Mouse (Mus musculus): ENCODE measurements around the gene Pafah2. TPM values are rescaled to one million over a fixed set of nuclear protein-coding genes. Genes with fewer than 3 reads are reported as not detected.
A peak's percentile ranks its signal among the peaks of the same experiment; 100 is the strongest.

The Pafah2 gene
- polyA plus RNA-seq, 1 experiment from 2014 or later = 11.8 TPM

DNA sequence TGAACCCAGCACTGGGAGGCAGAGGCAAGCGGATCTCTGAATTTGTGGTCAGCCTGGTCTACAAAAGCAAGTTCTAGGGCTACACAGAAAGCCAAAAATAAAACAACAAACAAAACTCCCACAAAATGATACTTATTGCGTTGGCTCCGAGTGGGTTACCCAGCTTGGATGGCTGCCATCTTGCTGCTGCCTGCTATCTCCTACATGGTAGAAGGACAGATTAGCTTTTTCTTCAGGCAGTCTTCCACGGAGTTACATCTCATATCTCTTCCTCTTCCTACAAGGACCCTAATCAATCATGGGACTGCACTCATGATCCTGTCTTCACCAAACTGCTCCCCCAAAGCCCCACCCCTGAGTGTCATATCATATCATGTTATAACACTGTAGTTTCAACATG is 43.8 kb downstream of the Pafah2 start:
- no peak overlapping the region for H3K4me3 ChIP-seq (ENCODE audit: low read depth, low read length)
- 84% methylated on average over 4 of the region's 4 CpGs for WGBS

DNA sequence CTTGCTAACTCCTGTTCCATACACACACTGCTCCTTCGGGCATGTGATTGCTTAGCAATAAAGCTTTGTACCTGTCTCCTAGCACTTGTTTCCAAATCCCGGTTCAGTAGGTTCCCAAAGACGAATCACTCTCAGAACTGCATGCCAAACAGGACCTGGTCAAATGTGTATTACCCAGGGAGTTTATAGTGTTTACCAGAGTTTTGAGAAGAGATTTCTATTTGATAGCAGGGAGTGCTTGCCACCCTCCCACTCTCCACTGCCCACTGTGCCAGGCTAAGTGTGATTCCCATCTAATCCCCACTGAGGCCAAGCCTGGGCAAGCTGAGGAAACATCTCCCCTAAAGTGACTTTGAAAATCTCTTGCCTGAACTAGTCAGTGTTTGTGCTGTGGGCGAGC is 46.1 kb downstream of the Pafah2 start:
- Histone ChIP-seq H3K4me3 (ENCODE audit: low read depth, low read length) (no peak overlapping the region), H3K36me3 (ENCODE audit: control insufficient read depth, insufficient read depth, low read length) (no peaks in the 10 kb centered on the region), H3K4me1 (ENCODE audit: control insufficient read depth, insufficient read depth, low read length) (no peaks in the 10 kb centered on the region), H3K9ac (ENCODE audit: low read depth, low read length) (no peak overlapping the region), H3K4me2 (ENCODE audit: low read depth, low read length) (no peak overlapping the region), H3K27ac (replicated peaks; ENCODE audit: low read depth, low read length) (no peak overlapping the region), H3K27me3 (replicated peaks; ENCODE audit: control insufficient read depth, insufficient read depth, low read length) (no peaks in the 10 kb centered on the region), H3K9me3 (ENCODE audit: control insufficient read depth, low read length) (no peaks in the 10 kb centered on the region)
- ATAC-seq (ENCODE audit: low read depth) (no peak), DNase-seq (ENCODE audit: low spot score) (no peak)
- WGBS = 79% methylated on average over 4 of the region's 4 CpGs

More for the DNA sequence above, 43.8 kb downstream of the Pafah2 start:
- Histone ChIP-seq H3K36me3 (ENCODE audit: control insufficient read depth, insufficient read depth, low read length) (no peaks in the 10 kb centered on the region), H3K9me3 (ENCODE audit: control insufficient read depth, low read length) (no peaks in the 10 kb centered on the region), H3K9ac (ENCODE audit: low read depth, low read length) (no peak overlapping the region), H3K4me1 (ENCODE audit: control insufficient read depth, insufficient read depth, low read length) (no peaks in the 10 kb centered on the region), H3K27me3 (replicated peaks; ENCODE audit: control insufficient read depth, insufficient read depth, low read length) (no peaks in the 10 kb centered on the region), H3K27ac (replicated peaks; ENCODE audit: low read depth, low read length) (no peak overlapping the region), H3K4me2 (ENCODE audit: low read depth, low read length) (no peak overlapping the region)
- no peak for DNase-seq (ENCODE audit: low spot score)
- no peak for ATAC-seq (ENCODE audit: low read depth)

DNA sequence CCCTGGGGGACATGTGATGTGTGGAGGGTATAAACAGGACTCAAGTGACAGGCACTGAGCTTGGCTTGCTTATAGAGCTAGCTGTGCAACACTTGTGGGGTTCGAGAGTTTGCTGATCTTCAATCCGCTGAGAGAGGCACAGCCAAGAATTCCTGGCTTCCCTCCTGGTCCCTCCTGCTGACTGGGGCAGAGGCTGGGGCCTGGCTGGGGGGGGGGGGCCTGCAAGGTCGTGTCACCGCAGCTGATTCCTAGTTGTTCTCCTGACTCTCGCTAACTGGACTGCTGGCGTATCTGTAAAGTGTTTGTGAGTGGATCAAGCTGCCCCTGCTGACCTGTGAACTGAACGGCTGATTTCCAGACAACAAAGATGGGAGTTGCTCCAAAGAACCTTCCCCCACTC is 47.5 kb downstream of the Pafah2 start:
- Histone ChIP-seq H3K27ac (replicated peaks; ENCODE audit: low read depth, low read length) (no peak overlapping the region), H3K4me1 (ENCODE audit: control insufficient read depth, insufficient read depth, low read length) (no peaks in the 10 kb centered on the region), H3K36me3 (ENCODE audit: control insufficient read depth, insufficient read depth, low read length) (no peaks in the 10 kb centered on the region), H3K4me2 (ENCODE audit: low read depth, low read length) (no peak overlapping the region), H3K27me3 (replicated peaks; ENCODE audit: control insufficient read depth, insufficient read depth, low read length) (no peaks in the 10 kb centered on the region), H3K9me3 (ENCODE audit: control insufficient read depth, low read length) (no peaks in the 10 kb centered on the region), H3K9ac (ENCODE audit: low read depth, low read length) (no peak overlapping the region), H3K4me3 (ENCODE audit: low read depth, low read length) (no peak overlapping the region)
- no peak for DNase-seq (ENCODE audit: low spot score)
- no peak for ATAC-seq (ENCODE audit: low read depth)
- WGBS = 44% methylated on average over 7 of the region's 7 CpGs

DNA sequence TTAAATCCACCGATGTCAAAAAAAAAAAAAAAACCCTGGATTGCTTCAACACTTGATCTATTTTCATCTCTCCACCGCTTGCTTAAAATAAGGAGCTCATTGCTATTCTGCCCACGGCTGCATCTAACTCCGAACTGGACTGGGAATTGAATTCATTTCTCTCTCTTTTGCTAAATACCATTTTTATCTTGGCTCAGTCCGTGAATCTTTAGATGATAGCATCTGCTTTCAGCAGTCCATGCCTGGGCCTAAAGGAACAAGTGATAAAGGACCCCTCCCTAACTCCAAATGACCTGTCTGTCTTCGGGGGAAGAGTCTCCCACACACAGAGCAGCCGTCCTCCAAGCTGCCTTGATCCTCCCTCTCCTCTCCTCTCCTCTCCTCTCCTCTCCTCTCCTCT is 48.8 kb downstream of the Pafah2 start:
- DNase-seq (ENCODE audit: low spot score) (no peak), ATAC-seq (ENCODE audit: low read depth) (no peak)
- no peak overlapping the region for H3K27ac ChIP-seq (replicated peaks; ENCODE audit: low read depth, low read length)
- no peaks in the 10 kb centered on the region for H3K36me3 ChIP-seq (ENCODE audit: control insufficient read depth, insufficient read depth, low read length)
- no peaks in the 10 kb centered on the region for H3K4me1 ChIP-seq (ENCODE audit: control insufficient read depth, insufficient read depth, low read length)
- H3K9me3 ChIP-seq (ENCODE audit: control insufficient read depth, low read length) = no peaks in the 10 kb centered on the region
- 59% methylated on average over 7 of the region's 7 CpGs for WGBS
- no peak overlapping the region for H3K9ac ChIP-seq (ENCODE audit: low read depth, low read length)
- H3K4me3 ChIP-seq (ENCODE audit: low read depth, low read length) = no peak overlapping the region
- no peak overlapping the region for H3K4me2 ChIP-seq (ENCODE audit: low read depth, low read length)
- H3K27me3 ChIP-seq (replicated peaks; ENCODE audit: control insufficient read depth, insufficient read depth, low read length) = no peaks in the 10 kb centered on the region

DNA sequence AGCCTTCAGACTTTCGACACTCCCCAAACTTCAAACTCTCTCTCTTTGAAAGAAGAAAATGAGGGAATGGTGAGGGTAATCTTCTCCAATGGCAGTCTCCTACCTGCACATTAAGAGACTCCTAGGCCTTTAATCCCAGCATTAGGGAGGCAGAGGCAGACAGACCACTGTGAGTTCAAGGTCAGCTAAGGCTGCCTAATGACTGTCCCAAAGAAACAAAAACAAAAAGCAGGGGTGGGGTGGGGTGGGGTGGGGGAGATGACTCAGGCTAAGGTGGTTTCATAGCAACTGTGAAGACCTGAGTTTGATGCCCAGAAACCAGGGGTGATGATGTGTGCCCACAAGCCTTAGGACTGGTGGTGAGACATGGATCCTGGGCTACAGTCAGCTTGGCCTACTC is 49.4 kb downstream of the Pafah2 start:
- H3K4me2 ChIP-seq (ENCODE audit: low read depth, low read length) = no peak overlapping the region
- DNase-seq (ENCODE audit: low spot score) (no peak), ATAC-seq (ENCODE audit: low read depth) (no peak)
- H3K9me3 ChIP-seq (ENCODE audit: control insufficient read depth, low read length) = no peaks in the 10 kb centered on the region
- H3K27ac ChIP-seq (replicated peaks; ENCODE audit: low read depth, low read length) = no peak overlapping the region
- no peaks in the 10 kb centered on the region for H3K36me3 ChIP-seq (ENCODE audit: control insufficient read depth, insufficient read depth, low read length)
- 50% methylated on average over 1 of the region's 1 CpGs for WGBS
- H3K9ac ChIP-seq (ENCODE audit: low read depth, low read length) = no peak overlapping the region
- H3K27me3 ChIP-seq (replicated peaks; ENCODE audit: control insufficient read depth, insufficient read depth, low read length) = 0 out of 2 replicates have a peak, but pooled peaks cover 2% of the 10 kb centered on the region
- H3K4me3 ChIP-seq (ENCODE audit: low read depth, low read length) = no peak overlapping the region
- H3K4me1 ChIP-seq (ENCODE audit: control insufficient read depth, insufficient read depth, low read length) = no peaks in the 10 kb centered on the region

GRCm38 (mm10) chr4:134447966-134448365 is 51.8 kb downstream of the Pafah2 start:
- Histone ChIP-seq H3K9ac (ENCODE audit: low read depth, low read length) (no peak overlapping the region), H3K27me3 (replicated peaks; ENCODE audit: control insufficient read depth, insufficient read depth, low read length) (peaks cover 12% of the 10 kb centered on the region; the same call in 1 of the 2 replicates), H3K27ac (replicated peaks; ENCODE audit: low read depth, low read length) (no peak overlapping the region), H3K9me3 (ENCODE audit: control insufficient read depth, low read length) (no peaks in the 10 kb centered on the region), H3K36me3 (ENCODE audit: control insufficient read depth, insufficient read depth, low read length) (no peaks in the 10 kb centered on the region), H3K4me2 (ENCODE audit: low read depth, low read length) (no peak overlapping the region), H3K4me3 (ENCODE audit: low read depth, low read length) (no peak overlapping the region), H3K4me1 (ENCODE audit: control insufficient read depth, insufficient read depth, low read length) (no peaks in the 10 kb centered on the region)
- 52% methylated on average over 23 of the region's 23 CpGs for WGBS
- ATAC-seq (ENCODE audit: low read depth) = no peak
- DNase-seq (ENCODE audit: low spot score) = no peak

DNA sequence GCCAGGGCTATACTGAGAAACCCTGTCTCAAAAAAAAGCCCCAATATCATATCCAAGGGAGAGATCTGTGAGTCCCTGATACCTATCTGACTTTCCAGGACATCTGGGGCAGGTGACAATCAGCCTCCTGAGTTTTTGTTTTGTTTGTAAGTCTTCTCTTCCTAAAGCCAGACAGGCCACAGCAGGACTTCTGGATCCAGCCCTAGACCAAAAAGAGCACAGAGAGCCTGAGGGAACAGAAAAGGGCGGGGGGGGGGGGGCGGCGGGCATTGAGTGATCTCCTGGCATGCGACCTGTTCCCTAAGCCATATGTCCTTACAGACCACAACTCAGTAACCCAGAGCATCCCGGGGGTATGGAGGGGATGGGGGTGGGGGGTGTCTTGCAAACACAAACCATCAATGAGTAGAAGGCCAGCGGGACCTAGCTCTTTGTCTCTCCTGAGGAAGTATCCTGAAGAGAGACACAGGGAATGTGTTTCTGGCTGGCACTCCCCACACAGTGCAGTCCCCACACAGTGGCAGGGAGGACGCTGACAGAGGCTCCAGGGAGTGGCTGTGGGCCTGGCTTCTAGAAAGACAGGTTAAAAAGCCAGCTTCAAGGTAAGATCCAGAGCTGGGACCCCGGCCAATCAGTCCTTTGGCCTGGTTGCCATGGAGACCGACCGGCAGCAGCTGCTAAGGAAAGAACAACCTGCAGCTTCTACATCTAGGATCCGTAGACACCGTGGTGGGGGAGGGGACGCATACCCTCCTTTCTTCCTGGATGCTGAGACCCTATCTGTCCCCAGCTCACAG is 53.7 kb downstream of the Pafah2 start:
- ATAC-seq (ENCODE audit: low read depth) = 0 out of 2 replicates have a peak, but pooled peaks have one; percentile 39
- Histone ChIP-seq H3K27me3 (replicated peaks; ENCODE audit: control insufficient read depth, insufficient read depth, low read length) (peaks cover 30% of the 10 kb centered on the region; the same call in 1 of the 2 replicates), H3K4me3 (ENCODE audit: low read depth, low read length) (no peak overlapping the region), H3K9ac (ENCODE audit: low read depth, low read length) (no peak overlapping the region), H3K27ac (replicated peaks; ENCODE audit: low read depth, low read length) (no peak overlapping the region), H3K4me1 (ENCODE audit: control insufficient read depth, insufficient read depth, low read length) (no peaks in the 10 kb centered on the region), H3K4me2 (ENCODE audit: low read depth, low read length) (peak overlapping the region; percentile 5; the same call in 1 of the 2 replicates), H3K9me3 (ENCODE audit: control insufficient read depth, low read length) (no peaks in the 10 kb centered on the region), H3K36me3 (ENCODE audit: control insufficient read depth, insufficient read depth, low read length) (no peaks in the 10 kb centered on the region)
- 11% methylated on average over 13 of the region's 13 CpGs for WGBS
- peak; percentile 44 for DNase-seq (ENCODE audit: low spot score)

- 17% methylated on average over 20 of the region's 20 CpGs for WGBS
- H3K4me2 ChIP-seq (ENCODE audit: low read depth, low read length) = peak overlapping the region; percentile 5; the same call in 1 of the 2 replicates
These were observed 54.5 kb downstream of the Pafah2 start for GRCm38 (mm10) chr4:134450392-134451195.

More at GRCm38 (mm10) chr4:134450392-134451195, 54.5 kb downstream of the Pafah2 start:
- H3K27ac ChIP-seq (replicated peaks; ENCODE audit: low read depth, low read length) = no peak overlapping the region
- peaks cover 34% of the 10 kb centered on the region; the same call in 1 of the 2 replicates for H3K27me3 ChIP-seq (replicated peaks; ENCODE audit: control insufficient read depth, insufficient read depth, low read length)
- peak overlapping the region; percentile 17; the same call in 1 of the 2 replicates for H3K9ac ChIP-seq (ENCODE audit: low read depth, low read length)
- ATAC-seq (ENCODE audit: low read depth) = no peak
- no peaks in the 10 kb centered on the region for H3K9me3 ChIP-seq (ENCODE audit: control insufficient read depth, low read length)
- no peaks in the 10 kb centered on the region for H3K4me1 ChIP-seq (ENCODE audit: control insufficient read depth, insufficient read depth, low read length)
- no peak overlapping the region for H3K4me3 ChIP-seq (ENCODE audit: low read depth, low read length)
- no peak for DNase-seq (ENCODE audit: low spot score)
- H3K36me3 ChIP-seq (ENCODE audit: control insufficient read depth, insufficient read depth, low read length) = no peaks in the 10 kb centered on the region

Measured in embryonic facial prominence, embryonic 14.5 days (tissue).